12 mouse cellular contexts compared by ENCODE assay signal in the genomic region with DNA sequence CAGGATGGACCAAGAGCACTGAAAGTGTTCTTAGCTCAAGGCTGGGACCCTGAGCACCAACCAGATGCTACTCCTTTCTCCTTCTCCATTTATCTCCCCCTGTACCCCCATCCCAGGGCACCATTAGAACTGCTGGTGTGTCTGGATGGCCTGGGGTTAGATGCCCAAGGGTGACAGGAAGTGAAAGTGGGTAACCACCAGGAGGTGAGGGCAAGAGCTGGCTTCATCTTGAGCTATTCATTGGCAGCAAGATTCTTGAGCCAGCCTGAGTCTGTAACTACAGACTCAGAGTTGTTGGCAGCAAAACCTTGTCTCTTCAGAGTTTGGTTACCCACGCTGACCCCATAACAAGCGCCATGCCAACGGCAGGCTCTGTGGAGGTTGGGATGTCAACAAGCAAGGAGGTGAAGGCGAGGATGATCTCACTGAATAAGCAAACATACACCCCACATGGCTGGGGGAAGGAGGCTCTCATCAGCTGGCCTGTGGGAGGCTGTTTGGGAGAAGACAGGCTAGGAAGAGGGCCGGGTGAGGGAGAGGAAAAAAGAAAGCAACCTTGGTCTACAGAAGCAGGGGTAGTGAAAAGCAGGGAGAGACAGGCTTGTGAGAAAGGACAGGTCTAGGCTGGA. TPM values are rescaled to one million over a fixed set of nuclear protein-coding genes. Genes with fewer than 3 reads are reported as not detected.
DNase-seq lines count a peak whose midpoint lies in the region; ATAC-seq lines count a peak whose summit lies in the region.
"Had no signal": no experiment of that assay in that cellular context is flagged by ENCODE, and none has a peak within 500 bp of the region (broad histone marks: within the 10 kb centered on the region; RNA-seq: fewer than 3 reads in every experiment).

No protein-coding gene starts in this region.

- peak; percentile 31 for DNase-seq in CD4-positive, CD25-positive, alpha-beta regulatory T cell, adult 2 months (ENCODE audit: low read depth, low spot score)
- peak; percentile 31 for DNase-seq in ovary, postnatal 36 days (ENCODE audit: low spot score)
- no peak for DNase-seq in ovary, postnatal 14 days (ENCODE audit: low spot score)
- peak; percentile 44 for DNase-seq in naive thymus-derived CD4-positive, alpha-beta T cell, adult 2 months (ENCODE audit: low read depth)
- no peak for DNase-seq in urinary bladder, postnatal 10 days (ENCODE audit: low spot score)
- DNase-seq in neural tube, embryonic 10.5 days (ENCODE audit: extremely low spot score, low spot score), result no peak
- DNase-seq: adrenal gland, postnatal 25 days; cerebellum, adult 9-11 months; lung, adult 2 months had no signal

- ATAC-seq in CD4-positive, CD25-positive, alpha-beta regulatory T cell, adult 4 months, result no peak
- ATAC-seq in granulocyte monocyte progenitor cell, adult 5-6 weeks (replicated peaks; ENCODE audit: poor library complexity, severe bottlenecking), result peak; percentile 83
- ATAC-seq: midbrain, embryonic 15.5 days had no signal

RNA-seq across cellular contexts. Expression of a gene that starts 12.2 kb away (rescaled TPM):
- 100 to 1,000 TPM in 1 of 2 experiments, 10 to 100 TPM in 1; 94.7 to 130 TPM for polyA plus RNA-seq in CD4-positive, CD25-positive, alpha-beta regulatory T cell, adult 4 months (2017; shearing (Covaris generic))
- total RNA-seq in granulocyte monocyte progenitor cell, adult 5-6 weeks (2014; fragmentation: Nextera tagmentation), result 34.8 and 35.3 TPM in 2 replicates
- 71.3 and 85.3 TPM in 2 replicates for total RNA-seq in granulocyte monocyte progenitor cell, adult 5-6 weeks (2017)

RNA-seq across cellular contexts. Expression of a gene that starts 56.9 kb away (rescaled TPM):
- polyA plus RNA-seq in CD4-positive, CD25-positive, alpha-beta regulatory T cell, adult 4 months (2017; shearing (Covaris generic)), result 10 to 100 TPM; 31.0 to 40.3 TPM
- total RNA-seq in granulocyte monocyte progenitor cell, adult 5-6 weeks (2014; fragmentation: Nextera tagmentation), result 18.4 and 18.6 TPM in 2 replicates
- 17.4 and 22.2 TPM in 2 replicates for total RNA-seq in granulocyte monocyte progenitor cell, adult 5-6 weeks (2017)

Comparison
In these comparisons a context has a peak if more than half of its experiments do, and no peak if none do; other contexts are left out.
1. DNase-seq: peak in CD4-positive, CD25-positive, alpha-beta regulatory T cell, adult 2 months (single experiment), ovary, postnatal 36 days (single experiment) and naive thymus-derived CD4-positive, alpha-beta T cell, adult 2 months (single experiment); none in ovary, postnatal 14 days (single experiment), urinary bladder, postnatal 10 days (single experiment) and neural tube, embryonic 10.5 days (single experiment).